9 mouse cellular contexts compared by ENCODE assay signal in genomic region chr7:143054612-143054965, GRCm38 (mm10). TPM values are rescaled to one million over a fixed set of nuclear protein-coding genes. Genes with fewer than 3 reads are reported as not detected.
DNase-seq lines count a peak whose midpoint lies in the region; ATAC-seq and TF ChIP-seq lines count a peak whose summit lies in the region.
"Had no signal": no experiment of that assay in that cellular context is flagged by ENCODE, and none has a peak within 500 bp of the region (broad histone marks: within the 10 kb centered on the region; RNA-seq: fewer than 3 reads in every experiment).

No protein-coding gene starts in this region.

- H3K4me1 ChIP-seq in kidney, adult 2 months (ENCODE audit: control insufficient read depth, insufficient read depth, low read length): peaks cover 56% of the 10 kb centered on the region
- peaks cover 62% of the 10 kb centered on the region for H3K4me1 ChIP-seq in embryonic facial prominence, embryonic 10.5 days
- H3K4me1 ChIP-seq in hindbrain, embryonic 13.5 days (replicated peaks): peaks cover 67% of the 10 kb centered on the region
- peaks cover 51% of the 10 kb centered on the region for H3K4me1 ChIP-seq in midbrain, embryonic 13.5 days (replicated peaks)

- H3K9me3 ChIP-seq in embryonic facial prominence, embryonic 10.5 days: no peaks in the 10 kb centered on the region
- H3K9me3 ChIP-seq in hindbrain, embryonic 13.5 days: no peaks in the 10 kb centered on the region
- H3K9me3 ChIP-seq in midbrain, embryonic 13.5 days: no peaks in the 10 kb centered on the region

- no peak for ATAC-seq in hindbrain, embryonic 13.5 days (ENCODE audit: low FRiP score)
- no peak for ATAC-seq in midbrain, embryonic 13.5 days

- H3K4me3 ChIP-seq in kidney, adult 2 months (ENCODE audit: insufficient read depth, low read depth, low read length): peak overlapping the region; percentile 91
- H3K4me3 ChIP-seq in embryonic facial prominence, embryonic 10.5 days: peak overlapping the region; percentile 82
- H3K4me3 ChIP-seq in hindbrain, embryonic 13.5 days: peak overlapping the region; percentile 82
- H3K4me3 ChIP-seq in midbrain, embryonic 13.5 days (replicated peaks): peak overlapping the region; percentile 86

- H3K36me3 ChIP-seq in kidney, adult 2 months (ENCODE audit: control insufficient read depth, insufficient read depth, low read length): no peaks in the 10 kb centered on the region
- H3K36me3 ChIP-seq in embryonic facial prominence, embryonic 10.5 days (replicated peaks): peaks cover 50% of the 10 kb centered on the region
- no peaks in the 10 kb centered on the region for H3K36me3 ChIP-seq in hindbrain, embryonic 13.5 days
- 0 out of 2 replicates have a peak, but pooled peaks cover 3% of the 10 kb centered on the region for H3K36me3 ChIP-seq in midbrain, embryonic 13.5 days

- TF ChIP-seq CTCF in kidney, adult 2 months (conservative IDR thresholded peaks at IDR 0.05; ENCODE audit: insufficient read depth, insufficient read length, low read depth, low read length): no peak

- no peak for DNase-seq in kidney, adult 2 months
- DNase-seq in kidney, postnatal 10 days: no peak
- DNase-seq in embryonic facial prominence, embryonic 10.5 days (ENCODE audit: low spot score): no peak
- no peak for DNase-seq in thymus, postnatal 0 days (ENCODE audit: low spot score)
- no peak for DNase-seq in kidney, postnatal 4 days
- no peak for DNase-seq in B cell, adult 2 months
- DNase-seq: embryo, embryonic 11 days had no signal

- peak overlapping the region; percentile 88 for H3K4me2 ChIP-seq in hindbrain, embryonic 13.5 days
- H3K4me2 ChIP-seq in midbrain, embryonic 13.5 days (replicated peaks): peak overlapping the region; percentile 91

- peak overlapping the region; percentile 89 for H3K9ac ChIP-seq in hindbrain, embryonic 13.5 days
- peak overlapping the region; percentile 88 for H3K9ac ChIP-seq in midbrain, embryonic 13.5 days (replicated peaks)

- H3K27ac ChIP-seq in kidney, adult 2 months (ENCODE audit: insufficient read depth, low read depth, low read length): peak overlapping the region; percentile 61
- H3K27ac ChIP-seq in embryonic facial prominence, embryonic 10.5 days (replicated peaks): no peak overlapping the region
- H3K27ac ChIP-seq in hindbrain, embryonic 13.5 days: no peak overlapping the region
- H3K27ac ChIP-seq in midbrain, embryonic 13.5 days: no peak overlapping the region

- no peaks in the 10 kb centered on the region for H3K27me3 ChIP-seq in kidney, adult 2 months (replicated peaks; ENCODE audit: control insufficient read depth, insufficient read depth, low read length)
- no peaks in the 10 kb centered on the region for H3K27me3 ChIP-seq in embryonic facial prominence, embryonic 10.5 days (replicated peaks; ENCODE audit: low read depth, poor library complexity, severe bottlenecking)
- no peaks in the 10 kb centered on the region for H3K27me3 ChIP-seq in hindbrain, embryonic 13.5 days
- H3K27me3 ChIP-seq in midbrain, embryonic 13.5 days: no peaks in the 10 kb centered on the region

- no peak for TF ChIP-seq POLR2A in kidney, adult 2 months (IDR thresholded peaks at IDR 0.05; ENCODE audit: low read depth, low read length)

- 30% methylated on average over 3 of the region's 3 CpGs for WGBS in kidney, adult 2 months
- WGBS in embryonic facial prominence, embryonic 10.5 days: 62% methylated on average over 3 of the region's 3 CpGs
- 44% methylated on average over 2 of the region's 3 CpGs for WGBS in hindbrain, embryonic 13.5 days
- 42% methylated on average over 3 of the region's 3 CpGs for WGBS in midbrain, embryonic 13.5 days

RNA-seq across cellular contexts. Expression of gene Cd81, which starts 2.0 kb away (rescaled TPM):
- polyA plus RNA-seq in kidney, adult 2 months (2012; rRNA removed): 801 and 824 TPM in 2 replicates
- polyA plus RNA-seq in embryonic facial prominence, embryonic 10.5 days (2016; fragmentation: Nextera tagmentation; extraction: Ambion mirVana): 251 and 255 TPM in 2 replicates
- polyA plus RNA-seq in hindbrain, embryonic 13.5 days (2015; fragmentation: Nextera tagmentation; extraction: Ambion mirVana): 322 and 332 TPM in 2 replicates
- 248 and 257 TPM in 2 replicates for polyA plus RNA-seq in midbrain, embryonic 13.5 days (2015; fragmentation: Nextera tagmentation; extraction: Ambion mirVana)
- polyA plus RNA-seq in thymus, postnatal 0 days (2015; fragmentation: Nextera tagmentation; extraction: Ambion mirVana): 228 and 233 TPM in 2 replicates

RNA-seq across cellular contexts. Expression of gene Tssc4, which starts 14.5 kb away (rescaled TPM):
- 64.8 and 74.5 TPM in 2 replicates for polyA plus RNA-seq in kidney, adult 2 months (2012; rRNA removed)
- 130 and 132 TPM in 2 replicates for polyA plus RNA-seq in embryonic facial prominence, embryonic 10.5 days (2016; fragmentation: Nextera tagmentation; extraction: Ambion mirVana)
- polyA plus RNA-seq in hindbrain, embryonic 13.5 days (2015; fragmentation: Nextera tagmentation; extraction: Ambion mirVana): 90.8 and 99.3 TPM in 2 replicates
- 102 and 104 TPM in 2 replicates for polyA plus RNA-seq in midbrain, embryonic 13.5 days (2015; fragmentation: Nextera tagmentation; extraction: Ambion mirVana)
- polyA plus RNA-seq in thymus, postnatal 0 days (2015; fragmentation: Nextera tagmentation; extraction: Ambion mirVana): 68.5 and 72.3 TPM in 2 replicates

RNA-seq across cellular contexts. Expression of gene Trpm5, which starts 39.9 kb away (rescaled TPM):
- 0.03 TPM in 2 replicates for polyA plus RNA-seq in kidney, adult 2 months (2012; rRNA removed)
- 0.60 and 0.77 TPM in 2 replicates for polyA plus RNA-seq in embryonic facial prominence, embryonic 10.5 days (2016; fragmentation: Nextera tagmentation; extraction: Ambion mirVana)
- polyA plus RNA-seq in hindbrain, embryonic 13.5 days (2015; fragmentation: Nextera tagmentation; extraction: Ambion mirVana): 1.4 and 1.9 TPM in 2 replicates
- polyA plus RNA-seq in midbrain, embryonic 13.5 days (2015; fragmentation: Nextera tagmentation; extraction: Ambion mirVana): 0.95 and 1.2 TPM in 2 replicates
- 0.98 and 1.5 TPM in 2 replicates for polyA plus RNA-seq in thymus, postnatal 0 days (2015; fragmentation: Nextera tagmentation; extraction: Ambion mirVana)

RNA-seq across cellular contexts. Expression of gene Tspan32, which starts 49.7 kb away (rescaled TPM):
- 0.99 and 5.1 TPM in 2 replicates for polyA plus RNA-seq in kidney, adult 2 months (2012; rRNA removed)
- 4.4 and 4.6 TPM in 2 replicates for polyA plus RNA-seq in embryonic facial prominence, embryonic 10.5 days (2016; fragmentation: Nextera tagmentation; extraction: Ambion mirVana)
- polyA plus RNA-seq in hindbrain, embryonic 13.5 days (2015; fragmentation: Nextera tagmentation; extraction: Ambion mirVana): 0.65 and 1.2 TPM in 2 replicates
- polyA plus RNA-seq in midbrain, embryonic 13.5 days (2015; fragmentation: Nextera tagmentation; extraction: Ambion mirVana): 0.50 and 0.72 TPM in 2 replicates
- polyA plus RNA-seq in thymus, postnatal 0 days (2015; fragmentation: Nextera tagmentation; extraction: Ambion mirVana): 44.5 and 58.2 TPM in 2 replicates

RNA-seq across cellular contexts. Expression of gene Kcnq1, which starts 51.6 kb away (rescaled TPM):
- polyA plus RNA-seq in kidney, adult 2 months (2012; rRNA removed): 24.0 and 27.5 TPM in 2 replicates
- 1.0 and 1.5 TPM in 2 replicates for polyA plus RNA-seq in embryonic facial prominence, embryonic 10.5 days (2016; fragmentation: Nextera tagmentation; extraction: Ambion mirVana)
- 1.3 and 1.7 TPM in 2 replicates for polyA plus RNA-seq in hindbrain, embryonic 13.5 days (2015; fragmentation: Nextera tagmentation; extraction: Ambion mirVana)
- polyA plus RNA-seq in midbrain, embryonic 13.5 days (2015; fragmentation: Nextera tagmentation; extraction: Ambion mirVana): 0.82 and 0.89 TPM in 2 replicates
- 0.29 and 1.0 TPM in 2 replicates for polyA plus RNA-seq in thymus, postnatal 0 days (2015; fragmentation: Nextera tagmentation; extraction: Ambion mirVana)
